Mouse (Mus musculus) fibroblast of lung, adult 2 months (primary cell): ENCODE data around the gene Tmem262.
"Not testable (repeated sequence)": the region's sequence is repeated elsewhere in the genome, so short reads cannot be mapped to it uniquely, and the experiment has no call there.

ENCODE experiments used
- DNase-seq: peaks from one replicate; pipeline ENCODE4 v3.0.0-alpha.2; 2011; ENCODE audit warnings: low read depth

The Tmem262 gene

GRCm38 (mm10) chr19:6079983-6080480 lies at the start of gene Tmem262:
TSS of gene Tmem262 (plus strand) at chr19:6080033.
- DNase-seq: no peak

- DNase-seq: no peak
These were observed 49.1 kb upstream of the Tmem262 start for GRCm38 (mm10) chr19:6030520-6031280.

GRCm38 (mm10) chr19:6035966-6036585 lies 43.8 kb upstream of the Tmem262 start:
- no peak for DNase-seq

GRCm38 (mm10) chr19:6037695-6038094 lies 42.1 kb upstream of the Tmem262 start:
- no peak for DNase-seq

GRCm38 (mm10) chr19:6038326-6038725 lies 41.5 kb upstream of the Tmem262 start:
- DNase-seq: no peak

- DNase-seq: no peak
These were observed 39.8 kb upstream of the Tmem262 start for GRCm38 (mm10) chr19:6040002-6040401.

- no peak for DNase-seq
These were observed 37.5 kb upstream of the Tmem262 start for GRCm38 (mm10) chr19:6042293-6042692.

- DNase-seq: not testable (repeated sequence)
These were observed 35.7 kb upstream of the Tmem262 start for GRCm38 (mm10) chr19:6044102-6044501.

- no peak for DNase-seq
These were observed 34.2 kb upstream of the Tmem262 start for GRCm38 (mm10) chr19:6045366-6046293.

- peak; percentile 91 for DNase-seq
These were observed 33.3 kb upstream of the Tmem262 start, which contains the start of gene Syvn1 for GRCm38 (mm10) chr19:6046294-6047153. TSS of gene Syvn1 (plus strand) at chr19:6046576.

GRCm38 (mm10) chr19:6047154-6047898 lies 32.5 kb upstream of the Tmem262 start:
- DNase-seq: no peak

GRCm38 (mm10) chr19:6047899-6048166 lies 32.0 kb upstream of the Tmem262 start:
- no peak for DNase-seq

GRCm38 (mm10) chr19:6048681-6049410 lies 31.0 kb upstream of the Tmem262 start:
- DNase-seq: no peak

GRCm38 (mm10) chr19:6052516-6052915 lies 27.3 kb upstream of the Tmem262 start:
- no peak for DNase-seq

- no peak for DNase-seq
These were observed 25.5 kb upstream of the Tmem262 start for GRCm38 (mm10) chr19:6054296-6054695.

GRCm38 (mm10) chr19:6056696-6057095 lies 23.1 kb upstream of the Tmem262 start:
- no peak for DNase-seq

- DNase-seq: peak; percentile 91
These were observed 22.3 kb upstream of the Tmem262 start, which contains the start of the genes Mrpl49 and Fau for GRCm38 (mm10) chr19:6057313-6058096. TSS of gene Mrpl49 (minus strand) at chr19:6057785. TSS of gene Fau (plus strand) at chr19:6057844.

- DNase-seq: no peak
These were observed 21.3 kb upstream of the Tmem262 start for GRCm38 (mm10) chr19:6058513-6058912.

- no peak for DNase-seq
These were observed 20.9 kb upstream of the Tmem262 start for GRCm38 (mm10) chr19:6058966-6059365.
